Mouse (Mus musculus): Measurements from ENCODE around the gene Fam216a.
A peak's percentile ranks its signal among the peaks of the same experiment; 100 is the strongest.

DNA sequence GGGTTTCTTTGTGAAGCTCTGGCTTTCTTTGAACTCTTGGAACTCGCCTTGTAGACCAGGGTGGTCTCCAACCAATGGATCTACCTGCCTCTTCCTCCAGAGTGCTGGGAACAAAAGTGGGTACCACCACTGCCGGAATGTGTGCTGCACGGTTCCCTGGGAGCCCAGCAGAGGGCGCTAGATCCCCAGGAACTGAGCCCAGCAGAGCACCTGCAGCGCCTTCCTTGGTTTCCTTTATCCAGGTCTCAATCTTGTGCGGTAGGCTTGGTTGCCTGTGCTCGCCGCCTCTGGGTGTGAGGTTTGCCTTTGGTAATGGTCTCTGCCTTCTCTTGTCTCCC, 29.1 kb upstream of the Fam216a start:
- no peak for TF ChIP-seq EP300 (IDR thresholded peaks at IDR 0.05; ENCODE audit: low read depth)
- peak; percentile 96 for TF ChIP-seq CTCF (IDR thresholded peaks at IDR 0.05; ENCODE audit: low read depth)

Data from liver, postnatal 0 days (tissue).